Mouse (Mus musculus) limb, embryonic 15.5 days (tissue): ENCODE measurements around the gene Olfr209. TPM values are rescaled to one million over a fixed set of nuclear protein-coding genes. Genes with fewer than 3 reads are reported as not detected.
"Not testable (repeated sequence)": the region's sequence is repeated elsewhere in the genome, so short reads cannot be mapped to it uniquely, and the experiment has no call there.

Experiments
- ATAC-seq: fragments of 200-750 bp; cut with Nextera tagmentation; 2 replicates; pipeline ENCODE4 v1.8.0; 2017; ENCODE audit warnings: low read depth, moderate TSS enrichment; ENCODE audit not compliant: insufficient number of reproducible peaks, low FRiP score, low TSS enrichment
- H3K27ac ChIP-seq: fragments of 300-500 bp; sonication (generic); 2 replicates; pipeline ENCODE4 v1.5.1; 2015; ENCODE audit warnings: moderate library complexity, mild to moderate bottlenecking, inconsistent platforms
- H3K27me3 ChIP-seq: fragments of 300-500 bp; sonication (generic); 2 replicates; pipeline ENCODE4 v1.6.1; 2015; ENCODE audit warnings: inconsistent platforms
- H3K36me3 ChIP-seq: fragments of 300-500 bp; sonication (generic); 2 replicates; pipeline ENCODE4 v1.6.1; 2015; ENCODE audit warnings: inconsistent platforms
- H3K4me1 ChIP-seq: fragments of 300-500 bp; sonication (generic); 2 replicates; pipeline ENCODE4 v1.6.1; 2015; ENCODE audit warnings: inconsistent platforms
- H3K4me2 ChIP-seq: fragments of 300-500 bp; sonication (generic); 2 replicates; pipeline ENCODE4 v1.6.1; 2015; ENCODE audit warnings: mild to moderate bottlenecking, inconsistent platforms
- H3K4me3 ChIP-seq: fragments of 300-500 bp; sonication (generic); 2 replicates; pipeline ENCODE4 v1.5.1; 2015; ENCODE audit warnings: mild to moderate bottlenecking, inconsistent platforms
- H3K9ac ChIP-seq: fragments of 300-500 bp; sonication (generic); 2 replicates; pipeline ENCODE4 v1.6.1; 2015; ENCODE audit warnings: inconsistent platforms
- H3K9me3 ChIP-seq: fragments of 300-500 bp; sonication (generic); 2 replicates; pipeline ENCODE4 v1.6.1; 2016; ENCODE audit warnings: inconsistent platforms
- WGBS: fragments of 180-500 bp; shearing (Covaris S2); methylation state at CpG from one replicate; pipeline ENCODE4 v1.1.7; 2015; 5-methylcytosine and 5-hydroxymethylcytosine counted together
- polyA plus RNA-seq: library from polyadenylated mRNA; unstranded; fragments of >200 nt; fragmentation: Nextera tagmentation; extraction: Ambion mirVana; gene quantifications from 2 replicates; pipeline ENCODE4 v1.2.1, GENCODE M21; 2015

Olfr209 gene
- not detected in 2 replicates for polyA plus RNA-seq

DNA sequence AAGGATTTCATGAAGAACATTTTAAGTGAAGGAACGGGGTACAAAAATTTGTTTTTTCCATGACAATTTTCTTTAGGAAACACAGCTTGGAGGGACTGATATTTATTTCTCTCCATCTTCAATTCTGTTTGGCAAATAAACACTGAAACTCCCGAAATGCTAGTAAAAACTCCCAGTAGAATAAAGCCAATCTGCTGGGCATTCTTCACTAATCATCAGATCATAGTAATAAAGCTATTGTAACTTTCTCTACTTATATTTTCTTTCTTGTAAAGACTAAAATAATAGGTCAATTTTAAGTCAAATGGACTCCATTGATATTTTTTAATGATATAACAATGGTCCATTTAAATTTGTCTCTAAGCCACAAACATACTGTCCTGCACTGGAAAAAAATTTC lies at the start of gene Olfr209:
Gene Olfr209 (minus strand): TSS at position 101 of the 400 bp plus-strand sequence.
- H3K4me2 ChIP-seq = no peak within 1 kb of the TSS
- no peaks in the 10 kb centered on the region for H3K27me3 ChIP-seq
- no peak within 1 kb of the TSS for H3K4me3 ChIP-seq
- 81% methylated on average over 2 of the region's 2 CpGs for WGBS
- no peak within 1 kb of the TSS for H3K9ac ChIP-seq
- H3K9me3 ChIP-seq = no peaks in the 10 kb centered on the region
- H3K27ac ChIP-seq = no peak within 1 kb of the TSS
- H3K36me3 ChIP-seq = no peaks in the 10 kb centered on the region
- ATAC-seq = no peak
- no peaks in the 10 kb centered on the region for H3K4me1 ChIP-seq

DNA sequence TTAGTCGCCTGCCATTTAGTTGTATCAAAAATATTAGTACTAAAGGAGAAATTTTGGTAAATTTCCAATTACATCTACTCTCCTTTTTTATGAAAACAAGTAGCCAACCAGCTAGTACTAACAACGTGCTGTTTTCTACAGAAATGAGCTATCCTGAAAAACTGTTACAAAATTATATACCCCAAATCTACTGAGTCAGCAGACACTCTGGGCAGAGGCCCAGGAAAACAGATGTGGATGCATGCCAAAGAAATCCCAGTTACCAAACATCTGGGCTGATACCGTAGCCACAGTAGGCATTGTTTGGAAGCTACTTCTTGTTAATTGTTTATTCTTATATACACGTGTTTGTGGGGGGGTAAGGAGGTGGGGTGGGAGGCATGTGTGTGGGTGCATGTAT lies 49.7 kb upstream of the Olfr209 start:
- Histone ChIP-seq H3K27me3 (no peaks in the 10 kb centered on the region), H3K9me3 (no peaks in the 10 kb centered on the region), H3K9ac (no peak overlapping the region), H3K4me2 (no peak overlapping the region), H3K27ac (no peak overlapping the region), H3K4me1 (no peaks in the 10 kb centered on the region), H3K36me3 (no peaks in the 10 kb centered on the region), H3K4me3 (no peak overlapping the region)
- no peak for ATAC-seq
- WGBS = 43% methylated on average over 4 of the region's 4 CpGs

DNA sequence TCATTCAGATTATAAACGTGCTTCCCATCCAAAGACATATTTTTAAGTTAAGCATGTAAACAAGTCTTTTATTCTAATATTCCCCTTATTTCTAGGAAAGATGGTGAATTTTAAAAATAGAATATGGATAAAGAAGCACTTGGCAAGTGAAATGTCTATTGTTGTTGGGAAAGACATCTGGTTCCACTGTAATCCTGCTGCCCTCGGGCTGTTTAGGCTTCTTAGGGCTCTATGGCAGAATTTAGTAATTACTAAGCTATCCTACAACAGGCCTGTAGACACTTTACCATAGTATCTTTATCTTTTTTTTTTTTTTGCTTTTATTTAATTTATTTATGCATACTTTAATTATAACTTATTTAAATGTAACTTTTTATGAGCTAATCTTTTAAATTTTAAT lies 46.0 kb upstream of the Olfr209 start:
- no peaks in the 10 kb centered on the region for H3K9me3 ChIP-seq

DNA sequence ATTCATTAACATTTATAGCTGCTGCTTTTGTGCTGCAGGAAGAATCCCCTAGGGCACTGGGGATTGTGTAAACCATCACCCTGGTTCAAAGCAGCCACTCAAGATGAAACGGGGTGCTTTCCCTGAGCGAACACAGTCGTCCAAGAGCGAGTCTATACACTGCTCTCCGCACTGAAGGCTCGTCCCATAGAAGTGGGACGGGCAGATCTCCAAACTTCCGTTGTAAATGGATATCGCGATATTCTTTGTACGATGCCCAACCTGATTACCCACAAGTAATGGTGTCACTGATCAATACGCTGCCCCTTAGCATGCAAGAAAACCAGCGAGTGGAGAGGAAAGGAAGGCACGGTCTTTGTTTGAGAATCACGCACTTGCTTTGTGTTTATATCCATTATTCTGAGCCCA lies 45.6 kb upstream of the Olfr209 start:
- 44% methylated on average over 15 of the region's 15 CpGs for WGBS
- Histone ChIP-seq H3K27me3 (no peaks in the 10 kb centered on the region), H3K4me2 (no peak overlapping the region), H3K4me3 (no peak overlapping the region), H3K9me3 (no peaks in the 10 kb centered on the region), H3K4me1 (no peaks in the 10 kb centered on the region), H3K27ac (no peak overlapping the region), H3K9ac (no peak overlapping the region), H3K36me3 (no peaks in the 10 kb centered on the region)
- ATAC-seq = no peak

More for the DNA sequence above, 46.0 kb upstream of the Olfr209 start:
- no peak for ATAC-seq
- no peaks in the 10 kb centered on the region for H3K36me3 ChIP-seq
- no peak overlapping the region for H3K27ac ChIP-seq
- H3K4me2 ChIP-seq = no peak overlapping the region
- no peak overlapping the region for H3K9ac ChIP-seq
- H3K27me3 ChIP-seq = no peaks in the 10 kb centered on the region
- no peak overlapping the region for H3K4me3 ChIP-seq
- WGBS = 47% methylated on average over 2 of the region's 2 CpGs
- H3K4me1 ChIP-seq = no peaks in the 10 kb centered on the region

DNA sequence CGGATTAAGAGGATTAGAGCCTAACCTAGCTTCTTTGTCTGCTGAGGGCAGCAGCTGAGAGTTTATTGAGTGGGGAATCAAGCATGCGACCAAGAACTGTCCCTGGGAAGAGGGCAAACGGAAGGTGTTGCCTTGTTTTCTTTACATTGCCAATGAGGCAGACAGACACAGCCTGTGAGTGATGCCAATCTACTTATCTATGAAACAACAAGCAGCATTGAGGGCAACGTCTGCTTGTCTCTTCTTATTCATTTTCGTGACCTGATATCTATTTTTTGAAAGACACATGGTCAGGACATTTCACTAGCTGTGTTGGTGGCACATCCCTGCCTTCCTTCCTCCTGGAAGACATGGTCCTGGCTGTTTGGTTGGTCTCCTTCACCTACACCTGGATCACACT lies 43.2 kb upstream of the Olfr209 start, which contains the start of gene Gabrr3:
Gene Gabrr3 (plus strand): TSS at position 301 of the 400 bp plus-strand sequence.
- Histone ChIP-seq H3K4me1 (no peaks in the 10 kb centered on the region), H3K4me3 (no peak within 1 kb of the TSS), H3K4me2 (no peak within 1 kb of the TSS), H3K27me3 (no peaks in the 10 kb centered on the region), H3K9me3 (no peaks in the 10 kb centered on the region), H3K9ac (no peak within 1 kb of the TSS), H3K27ac (no peak within 1 kb of the TSS), H3K36me3 (no peaks in the 10 kb centered on the region)
- 75% methylated on average over 5 of the region's 5 CpGs for WGBS
- no peak for ATAC-seq

DNA sequence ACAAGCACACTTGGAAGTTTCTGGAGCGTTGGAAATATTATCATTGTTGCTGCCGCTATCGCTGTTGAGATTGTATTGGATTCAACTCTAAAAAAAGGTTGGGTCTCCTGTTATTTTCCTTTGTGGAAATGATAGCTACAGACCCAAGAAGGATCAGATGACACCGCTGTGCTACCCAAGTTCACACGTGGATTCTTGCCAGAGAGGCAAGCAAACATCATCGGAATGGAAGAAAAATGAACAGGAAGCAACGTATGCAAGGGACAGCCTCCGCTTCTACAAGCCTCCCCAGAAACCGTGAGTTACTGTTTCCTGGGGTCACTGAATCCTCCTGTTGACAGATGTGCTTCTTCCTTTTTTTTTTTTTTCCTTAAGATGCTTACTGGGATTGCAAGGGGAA lies 41.0 kb upstream of the Olfr209 start:
- Histone ChIP-seq H3K4me1 (no peaks in the 10 kb centered on the region), H3K9ac (no peak overlapping the region), H3K9me3 (no peaks in the 10 kb centered on the region), H3K27me3 (no peaks in the 10 kb centered on the region), H3K27ac (no peak overlapping the region), H3K4me2 (no peak overlapping the region), H3K36me3 (no peaks in the 10 kb centered on the region), H3K4me3 (no peak overlapping the region)
- WGBS = 75% methylated on average over 9 of the region's 9 CpGs
- no peak for ATAC-seq

DNA sequence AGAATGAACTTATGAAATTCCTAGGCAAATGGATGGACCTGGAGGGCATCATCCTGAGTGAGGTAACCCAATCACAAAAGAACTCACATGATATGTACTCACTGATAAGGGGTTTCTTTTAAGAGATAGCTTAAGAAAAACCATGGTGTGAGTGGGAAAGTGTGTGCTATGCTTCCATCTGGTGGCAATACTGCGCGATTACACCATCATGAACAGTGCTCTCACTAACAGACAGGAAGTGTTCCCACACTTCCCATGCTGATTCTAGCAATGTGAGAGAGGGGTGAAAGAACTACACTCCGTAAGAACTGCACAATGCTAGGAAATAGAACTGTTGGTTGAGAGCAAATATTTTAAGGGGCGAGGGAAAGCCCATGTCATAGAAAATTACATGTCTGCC lies 39.9 kb upstream of the Olfr209 start:
- Histone ChIP-seq H3K4me1 (no peaks in the 10 kb centered on the region), H3K36me3 (no peaks in the 10 kb centered on the region), H3K27me3 (no peaks in the 10 kb centered on the region), H3K9ac (no peak overlapping the region), H3K4me3 (no peak overlapping the region), H3K9me3 (no peaks in the 10 kb centered on the region), H3K27ac (no peak overlapping the region), H3K4me2 (no peak overlapping the region)
- ATAC-seq = no peak
- WGBS = 13% methylated on average over 4 of the region's 4 CpGs

DNA sequence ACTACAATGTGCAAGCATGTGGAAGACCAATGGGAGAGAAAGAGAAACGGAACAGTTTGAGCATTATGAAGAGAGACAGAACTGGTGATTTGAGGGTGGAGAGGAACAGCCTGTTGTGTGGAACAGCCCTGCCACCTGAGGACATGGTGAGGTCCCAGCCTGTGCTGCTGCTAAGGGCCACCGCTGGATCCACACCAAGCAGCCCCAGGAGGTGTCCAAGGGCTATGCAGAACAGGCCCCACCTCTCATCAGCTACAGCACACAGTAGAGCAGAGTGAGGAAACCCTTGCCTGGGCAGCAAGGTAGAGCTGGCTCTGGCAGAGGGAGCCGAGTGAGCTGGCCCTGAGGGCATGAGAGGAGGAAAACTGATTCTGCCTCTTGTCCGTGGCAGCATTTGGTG lies 38.2 kb upstream of the Olfr209 start:
- 63% methylated on average over 4 of the region's 4 CpGs for WGBS
- no peak overlapping the region for H3K9ac ChIP-seq
- H3K9me3 ChIP-seq = no peaks in the 10 kb centered on the region
- H3K4me3 ChIP-seq = no peak overlapping the region
- ATAC-seq = no peak
- H3K27me3 ChIP-seq = no peaks in the 10 kb centered on the region
- no peak overlapping the region for H3K27ac ChIP-seq
- H3K4me1 ChIP-seq = no peaks in the 10 kb centered on the region
- H3K36me3 ChIP-seq = no peaks in the 10 kb centered on the region
- no peak overlapping the region for H3K4me2 ChIP-seq

DNA sequence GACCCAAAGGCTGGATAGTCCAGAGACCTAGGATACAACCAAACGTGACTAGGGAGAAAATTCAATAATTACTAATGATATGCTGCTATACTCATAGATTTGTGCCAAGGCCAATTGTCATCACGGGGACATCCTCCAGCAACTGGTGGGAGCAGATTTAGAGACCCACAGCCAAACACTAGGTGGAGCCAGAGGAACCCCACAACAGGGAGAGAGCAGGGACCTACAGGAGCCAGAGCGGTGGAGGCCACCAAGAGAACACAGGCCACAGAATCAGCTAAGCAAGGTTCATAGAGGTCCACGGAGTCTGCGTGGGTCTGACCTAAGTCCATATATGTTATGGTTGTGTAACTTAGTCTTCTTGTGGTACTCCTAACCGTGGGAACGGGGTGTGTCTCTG lies 37.3 kb upstream of the Olfr209 start:
- Histone ChIP-seq H3K4me1 (no peaks in the 10 kb centered on the region), H3K27ac (no peak overlapping the region), H3K27me3 (no peaks in the 10 kb centered on the region), H3K4me2 (no peak overlapping the region), H3K4me3 (no peak overlapping the region), H3K9me3 (no peaks in the 10 kb centered on the region), H3K9ac (no peak overlapping the region), H3K36me3 (no peaks in the 10 kb centered on the region)
- WGBS = 76% methylated on average over 7 of the region's 7 CpGs
- no peak for ATAC-seq

DNA sequence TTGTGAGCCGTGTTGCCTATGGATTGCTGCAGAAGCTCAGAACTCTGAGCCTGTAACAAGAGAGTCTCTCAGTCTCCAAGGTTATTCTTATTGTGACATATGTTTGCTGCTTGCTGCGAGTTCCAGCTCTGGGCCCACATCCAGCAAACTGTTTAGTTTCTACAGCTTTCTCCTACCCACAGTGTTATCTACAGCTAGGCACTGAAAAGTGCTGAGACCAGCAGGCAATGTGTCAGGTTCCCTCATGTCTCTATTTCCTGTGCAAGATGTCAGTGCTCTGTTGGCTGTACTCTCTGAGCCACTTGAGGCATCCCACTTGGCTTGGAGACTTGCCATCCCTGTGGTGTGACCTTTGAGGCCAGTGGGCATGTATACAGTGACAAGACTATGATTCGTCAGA lies 29.5 kb upstream of the Olfr209 start:
- Histone ChIP-seq H3K9me3 (no peaks in the 10 kb centered on the region), H3K4me1 (no peaks in the 10 kb centered on the region), H3K4me2 (no peak overlapping the region), H3K27ac (no peak overlapping the region), H3K36me3 (no peaks in the 10 kb centered on the region), H3K4me3 (no peak overlapping the region), H3K27me3 (no peaks in the 10 kb centered on the region), H3K9ac (no peak overlapping the region)
- ATAC-seq = no peak
- WGBS = 74% methylated on average over 3 of the region's 3 CpGs

DNA sequence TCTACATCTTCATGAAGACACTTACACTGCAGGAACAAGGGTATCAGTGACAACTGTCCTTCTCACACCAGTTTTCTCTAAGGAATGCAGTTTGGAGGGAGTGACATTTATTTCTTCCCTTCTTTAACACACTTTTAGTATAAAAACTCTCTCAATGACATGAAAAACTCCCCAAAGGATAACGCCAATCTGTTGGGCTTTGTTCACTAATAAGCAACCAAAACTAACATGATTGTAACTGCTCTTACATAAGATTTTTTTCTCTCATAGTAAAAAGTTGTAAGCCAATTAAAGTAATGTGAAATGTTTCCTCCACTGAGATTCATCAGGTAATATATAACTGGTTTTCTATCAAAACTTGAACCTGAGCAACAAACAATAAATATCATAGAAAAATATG lies 14.6 kb downstream of the Olfr209 start, which contains the start of gene Olfr206:
Gene Olfr206 (minus strand): TSS at position 101 of the 400 bp plus-strand sequence.
- Histone ChIP-seq H3K9ac (no peak within 1 kb of the TSS), H3K27ac (no peak within 1 kb of the TSS), H3K27me3 (no peaks in the 10 kb centered on the region), H3K4me3 (no peak within 1 kb of the TSS), H3K9me3 (no peaks in the 10 kb centered on the region), H3K4me2 (no peak within 1 kb of the TSS), H3K36me3 (no peaks in the 10 kb centered on the region), H3K4me1 (no peaks in the 10 kb centered on the region)
- ATAC-seq = no peak
- WGBS = 75% methylated on average over 1 of the region's 1 CpGs

DNA sequence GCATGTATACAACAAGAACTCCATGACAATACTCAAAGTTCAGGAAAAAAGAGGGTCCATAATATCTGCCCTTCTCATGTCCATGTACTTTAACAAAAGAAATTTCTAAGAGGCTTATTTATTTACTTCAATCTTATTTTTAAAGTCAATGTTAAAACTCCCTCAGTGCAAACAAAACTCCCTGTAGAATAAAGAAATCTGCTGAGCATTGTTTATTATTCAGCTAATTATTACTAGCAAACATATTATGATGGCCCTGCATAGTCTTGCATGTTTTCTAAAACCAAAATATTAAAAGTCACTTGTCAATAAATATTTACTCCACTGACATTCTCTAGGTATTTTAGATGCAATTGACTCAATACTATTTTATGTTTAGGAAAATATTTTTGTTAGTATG lies 32.8 kb downstream of the Olfr209 start, which contains the start of gene Olfr205:
Gene Olfr205 (minus strand): TSS at position 101 of the 400 bp plus-strand sequence.
- Histone ChIP-seq H3K9ac (no peak within 1 kb of the TSS), H3K27ac (no peak within 1 kb of the TSS), H3K27me3 (no peaks in the 10 kb centered on the region), H3K4me2 (no peak within 1 kb of the TSS), H3K4me1 (no peaks in the 10 kb centered on the region), H3K36me3 (no peaks in the 10 kb centered on the region), H3K4me3 (no peak within 1 kb of the TSS), H3K9me3 (no peaks in the 10 kb centered on the region)
- no peak for ATAC-seq

DNA sequence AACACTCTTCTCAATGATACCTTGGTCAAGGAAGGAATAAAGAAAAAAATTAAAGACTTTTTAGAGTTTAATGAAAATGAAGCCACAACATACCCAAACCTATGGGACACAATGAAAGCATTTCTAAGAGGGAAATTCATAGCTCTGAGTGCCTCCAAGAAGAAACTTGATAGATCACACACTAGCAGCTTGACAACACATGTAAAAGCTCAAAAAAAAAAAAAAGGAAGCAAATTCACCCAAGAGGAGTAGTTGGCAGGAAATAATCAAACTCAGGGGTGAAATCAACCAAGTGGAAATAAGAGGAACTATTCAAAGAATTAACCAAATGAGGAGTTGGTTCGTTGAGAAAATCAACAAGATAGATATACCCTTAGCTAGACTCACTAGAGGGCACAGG lies 40.5 kb downstream of the Olfr209 start:
- not testable (repeated sequence) for H3K27ac ChIP-seq, ATAC-seq, H3K9me3 ChIP-seq, H3K27me3 ChIP-seq, H3K4me2 ChIP-seq, H3K4me1 ChIP-seq, H3K9ac ChIP-seq, H3K4me3 ChIP-seq, H3K36me3 ChIP-seq
- 64% methylated on average over 1 of the region's 1 CpGs for WGBS
